Mouse (Mus musculus) small intestine, adult 2 months (tissue): ENCODE measurements around the gene Ets1. TPM values are rescaled to one million over a fixed set of nuclear protein-coding genes. Genes with fewer than 3 reads are reported as not detected.

Experiments used
- H3K27ac ChIP-seq: fragments of 200-500 bp; 2 replicates; pipeline ENCODE4 v1.5.1; 2012; ENCODE audit warnings: low read depth, low read length, control low read depth, inconsistent platforms; ENCODE audit not compliant: insufficient read depth
- H3K27me3 ChIP-seq: fragments of 200-500 bp; 2 replicates; pipeline ENCODE4 v1.6.1; 2012; ENCODE audit warnings: mild to moderate bottlenecking, moderate library complexity, low read length, inconsistent platforms; ENCODE audit not compliant: control insufficient read depth, insufficient read depth
- H3K36me3 ChIP-seq: fragments of 200-500 bp; 2 replicates; pipeline ENCODE4 v1.6.1; 2012; ENCODE audit warnings: mild to moderate bottlenecking, low read length, control low read depth, inconsistent platforms; ENCODE audit not compliant: control insufficient read depth, insufficient read depth
- H3K4me1 ChIP-seq: fragments of 200-500 bp; 2 replicates; pipeline ENCODE4 v1.6.1; 2012; ENCODE audit warnings: low read length, inconsistent platforms, mixed read lengths; ENCODE audit not compliant: control insufficient read depth, insufficient read depth, insufficient read length
- H3K4me3 ChIP-seq: fragments of 200-500 bp; 2 replicates; pipeline ENCODE4 v1.5.1; 2012; ENCODE audit warnings: low read depth, mild to moderate bottlenecking, control low read depth, inconsistent platforms, low read length, moderate library complexity
- CTCF ChIP-seq: fragments of 200-500 bp; IDR thresholded peaks from 2 replicates; pipeline ENCODE4 v1.5.1; 2012; ENCODE audit warnings: low read depth, mild to moderate bottlenecking, control low read depth, inconsistent platforms, low read length, moderate library complexity, mixed read lengths; ENCODE audit not compliant: insufficient replicate concordance, insufficient read length; ENCODE audit errors: extremely low read depth
- POLR2A ChIP-seq: fragments of 200-500 bp; IDR thresholded peaks from 2 replicates; pipeline ENCODE4 v1.6.1; 2012; ENCODE audit warnings: low read depth, mild to moderate bottlenecking, control low read depth, inconsistent platforms, low read length, moderate library complexity
- WGBS: fragments of 180-500 bp; shearing (Covaris S2); methylation state at CpG from one replicate; pipeline ENCODE4 v1.1.7; 2018; 5-methylcytosine and 5-hydroxymethylcytosine counted together
- polyA plus RNA-seq: library from polyadenylated mRNA; depleted of rRNA; stranded (reverse); fragments of >200 nt; gene quantifications from 2 replicates; pipeline ENCODE4 v1.2.3, GENCODE M21; 2012

Gene Ets1
- polyA plus RNA-seq, 1 experiment = 10.2 TPM

- WGBS = 93% methylated on average over 15 of the region's 15 CpGs
- Histone ChIP-seq H3K27me3 (no peaks in the 10 kb centered on the region), H3K4me1 (no peaks in the 10 kb centered on the region), H3K36me3 (peaks cover 6% of the 10 kb centered on the region), H3K4me3 (no peak overlapping the region), H3K27ac (no peak overlapping the region)
- TF ChIP-seq CTCF = no peak
- TF ChIP-seq POLR2A = no peak
Observed at GRCm38 (mm10) chr9:32754311-32754710, 118.3 kb downstream of the Ets1 start.

- Histone ChIP-seq H3K4me1 (no peaks in the 10 kb centered on the region), H3K27me3 (no peaks in the 10 kb centered on the region), H3K27ac (no peak overlapping the region), H3K36me3 (peaks cover 6% of the 10 kb centered on the region), H3K4me3 (no peak overlapping the region)
- TF ChIP-seq CTCF (no peak), POLR2A (no peak)
- WGBS = 82% methylated on average over 2 of the region's 2 CpGs
Observed at GRCm38 (mm10) chr9:32756002-32756401, 120.0 kb downstream of the Ets1 start.

GRCm38 (mm10) chr9:32758280-32758905 lies 122.4 kb downstream of the Ets1 start:
- TF ChIP-seq POLR2A = no peak
- no peak for TF ChIP-seq CTCF
- Histone ChIP-seq H3K36me3 (peaks cover 6% of the 10 kb centered on the region; the same call in 1 of the 2 replicates), H3K27ac (no peak overlapping the region), H3K27me3 (no peaks in the 10 kb centered on the region), H3K4me3 (no peak overlapping the region), H3K4me1 (no peaks in the 10 kb centered on the region)
- WGBS = 79% methylated on average over 5 of the region's 5 CpGs

GRCm38 (mm10) chr9:32760649-32761157 lies 124.7 kb downstream of the Ets1 start:
- Histone ChIP-seq H3K27ac (no peak overlapping the region), H3K36me3 (peaks cover 1% of the 10 kb centered on the region; the same call in 1 of the 2 replicates), H3K27me3 (no peaks in the 10 kb centered on the region), H3K4me1 (no peaks in the 10 kb centered on the region), H3K4me3 (no peak overlapping the region)
- no peak for TF ChIP-seq CTCF
- no peak for TF ChIP-seq POLR2A
- WGBS = 26% methylated on average over 4 of the region's 4 CpGs

- no peak for TF ChIP-seq POLR2A
- H3K27me3 ChIP-seq = no peaks in the 10 kb centered on the region
- no peak overlapping the region for H3K27ac ChIP-seq
- no peaks in the 10 kb centered on the region for H3K4me1 ChIP-seq
- H3K36me3 ChIP-seq = no peaks in the 10 kb centered on the region
- no peak overlapping the region for H3K4me3 ChIP-seq
- WGBS = 41% methylated on average over 2 of the region's 2 CpGs
Observed at GRCm38 (mm10) chr9:32761326-32761725, 125.3 kb downstream of the Ets1 start.

- 65% methylated on average over 9 of the region's 9 CpGs for WGBS
- no peak for TF ChIP-seq POLR2A
- TF ChIP-seq CTCF = no peak
Observed at GRCm38 (mm10) chr9:32764374-32764773, 128.4 kb downstream of the Ets1 start.

GRCm38 (mm10) chr9:32765123-32765522 lies 129.1 kb downstream of the Ets1 start:
- H3K27ac ChIP-seq = no peak overlapping the region
- no peak overlapping the region for H3K4me3 ChIP-seq

More at GRCm38 (mm10) chr9:32764374-32764773, 128.4 kb downstream of the Ets1 start:
- Histone ChIP-seq H3K36me3 (no peaks in the 10 kb centered on the region), H3K27ac (no peak overlapping the region), H3K4me3 (no peak overlapping the region), H3K4me1 (no peaks in the 10 kb centered on the region), H3K27me3 (no peaks in the 10 kb centered on the region)

More at GRCm38 (mm10) chr9:32765123-32765522, 129.1 kb downstream of the Ets1 start:
- Histone ChIP-seq H3K4me1 (no peaks in the 10 kb centered on the region), H3K36me3 (no peaks in the 10 kb centered on the region), H3K27me3 (no peaks in the 10 kb centered on the region)
- TF ChIP-seq POLR2A (no peak), CTCF (no peak)
- WGBS = 94% methylated on average over 3 of the region's 3 CpGs
